Mouse (Mus musculus): ENCODE measurements at regions not wholly inside any gene's neighbourhood (a gene's known extent, or its start where the extent isn't known, plus 50 kb on each side); places are given as distances from the start of the nearest gene placed in this dataset.

GRCm38 (mm10) chr14:76324246-76324645, 90.5 kb upstream of the Tsc22d1 start:
- ATAC-seq (ENCODE audit: insufficient read depth), result no peak
- Histone ChIP-seq H3K36me3 (replicated peaks; ENCODE audit: control insufficient read depth, insufficient read depth, low read depth) (no peaks in the 10 kb centered on the region), H3K4me3 (ENCODE audit: insufficient read depth in 1 of 2, low read depth in 2 of 2, low read length in 2 of 2) (no peak overlapping the region), H3K9ac (replicated peaks) (no peak overlapping the region), H3K27me3 (ENCODE audit: control insufficient read depth, insufficient read depth, low read length) (no peaks in the 10 kb centered on the region), H3K4me2 (ENCODE audit: low read depth) (no peak overlapping the region), H3K4me1 (replicated peaks; ENCODE audit: control insufficient read depth in 2 of 2, insufficient read depth in 2 of 2, low read length in 1 of 2) (no peaks in the 10 kb centered on the region), H3K27ac (no peak overlapping the region), H3K9me3 (ENCODE audit: control insufficient read depth, low read length) (no peaks in the 10 kb centered on the region)
- WGBS (ENCODE audit: insufficient replicate concordance), result 59% methylated on average over 1 of the region's 1 CpGs
- DNase-seq (ENCODE audit: low read depth in 3 of 3, low spot score in 3 of 3), result no peak
- TF ChIP-seq EP300 (IDR thresholded peaks at IDR 0.05; ENCODE audit: low read depth), result no peak
- no peak for TF ChIP-seq CTCF (IDR thresholded peaks at IDR 0.05; ENCODE audit: low read depth)

DNA sequence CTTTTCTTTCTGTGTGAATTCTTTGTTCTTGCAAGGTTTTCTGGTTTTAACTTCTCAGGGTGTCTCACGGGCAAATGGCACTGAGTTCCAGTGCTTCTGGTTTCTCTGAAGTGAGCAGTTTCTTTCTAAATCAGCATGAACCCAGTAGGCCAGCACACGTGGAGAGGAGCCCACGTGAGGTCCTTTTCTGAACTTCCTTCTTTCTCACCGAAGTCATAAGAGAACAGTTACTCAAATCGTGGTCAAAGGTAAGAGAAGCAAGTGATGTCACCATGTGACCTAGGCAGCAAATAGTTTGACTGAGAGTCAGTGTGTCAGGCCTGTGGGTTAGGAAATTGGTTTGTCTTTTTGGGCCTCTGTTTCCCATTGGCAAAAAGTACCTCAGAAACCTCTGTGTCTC, 84.8 kb upstream of the Tsc22d1 start:
- WGBS (ENCODE audit: insufficient replicate concordance), result 25% methylated on average over 5 of the region's 5 CpGs
- Histone ChIP-seq H3K4me3 (ENCODE audit: insufficient read depth in 1 of 2, low read depth in 2 of 2, low read length in 2 of 2) (no peak overlapping the region), H3K36me3 (replicated peaks; ENCODE audit: control insufficient read depth, insufficient read depth, low read depth) (no peaks in the 10 kb centered on the region), H3K27ac (no peak overlapping the region), H3K9me3 (ENCODE audit: control insufficient read depth, low read length) (no peaks in the 10 kb centered on the region), H3K27me3 (ENCODE audit: control insufficient read depth, insufficient read depth, low read length) (no peaks in the 10 kb centered on the region), H3K4me2 (ENCODE audit: low read depth) (no peak overlapping the region), H3K9ac (replicated peaks) (no peak overlapping the region), H3K4me1 (replicated peaks; ENCODE audit: control insufficient read depth in 2 of 2, insufficient read depth in 2 of 2, low read length in 1 of 2) (no peaks in the 10 kb centered on the region)
- no peak for ATAC-seq (ENCODE audit: insufficient read depth)
- TF ChIP-seq CTCF (IDR thresholded peaks at IDR 0.05; ENCODE audit: low read depth) (no peak), EP300 (IDR thresholded peaks at IDR 0.05; ENCODE audit: low read depth) (no peak)
- peak in 1 of 3 experiments; percentile 2 for DNase-seq (ENCODE audit: low read depth in 3 of 3, low spot score in 3 of 3)

- Histone ChIP-seq H3K27ac (no peak overlapping the region), H3K27me3 (ENCODE audit: control insufficient read depth, insufficient read depth, low read length) (no peaks in the 10 kb centered on the region), H3K9me3 (ENCODE audit: control insufficient read depth, low read length) (no peaks in the 10 kb centered on the region), H3K9ac (replicated peaks) (no peak overlapping the region), H3K4me1 (replicated peaks; ENCODE audit: control insufficient read depth in 2 of 2, insufficient read depth in 2 of 2, low read length in 1 of 2) (no peaks in the 10 kb centered on the region), H3K4me3 (ENCODE audit: insufficient read depth in 1 of 2, low read depth in 2 of 2, low read length in 2 of 2) (no peak overlapping the region), H3K4me2 (ENCODE audit: low read depth) (no peak overlapping the region), H3K36me3 (replicated peaks; ENCODE audit: control insufficient read depth, insufficient read depth, low read depth) (no peaks in the 10 kb centered on the region)
- DNase-seq (ENCODE audit: low read depth in 3 of 3, low spot score in 3 of 3), result no peak
- 69% methylated on average over 11 of the region's 11 CpGs for WGBS (ENCODE audit: insufficient replicate concordance)
- no peak for TF ChIP-seq CTCF (IDR thresholded peaks at IDR 0.05; ENCODE audit: low read depth)
- TF ChIP-seq EP300 (IDR thresholded peaks at IDR 0.05; ENCODE audit: low read depth), result no peak
- no peak for ATAC-seq (ENCODE audit: insufficient read depth)
These were observed 83.0 kb upstream of the Tsc22d1 start for GRCm38 (mm10) chr14:76331497-76332335.

- no peak for DNase-seq (ENCODE audit: low read depth in 3 of 3, low spot score in 3 of 3)
- no peak overlapping the region for H3K4me2 ChIP-seq (ENCODE audit: low read depth)
- no peak for ATAC-seq (ENCODE audit: insufficient read depth)
- no peak overlapping the region for H3K27ac ChIP-seq
- TF ChIP-seq EP300 (IDR thresholded peaks at IDR 0.05; ENCODE audit: low read depth) (no peak), CTCF (IDR thresholded peaks at IDR 0.05; ENCODE audit: low read depth) (no peak)
- H3K9me3 ChIP-seq (ENCODE audit: control insufficient read depth, low read length), result no peaks in the 10 kb centered on the region
- H3K36me3 ChIP-seq (replicated peaks; ENCODE audit: control insufficient read depth, insufficient read depth, low read depth), result no peaks in the 10 kb centered on the region
- H3K4me1 ChIP-seq (replicated peaks; ENCODE audit: control insufficient read depth in 2 of 2, insufficient read depth in 2 of 2, low read length in 1 of 2), result no peaks in the 10 kb centered on the region
- 56% methylated on average over 10 of the region's 10 CpGs for WGBS (ENCODE audit: insufficient replicate concordance)
- H3K4me3 ChIP-seq (ENCODE audit: insufficient read depth in 1 of 2, low read depth in 2 of 2, low read length in 2 of 2), result no peak overlapping the region
- no peak overlapping the region for H3K9ac ChIP-seq (replicated peaks)
- no peaks in the 10 kb centered on the region for H3K27me3 ChIP-seq (ENCODE audit: control insufficient read depth, insufficient read depth, low read length)
These were observed 82.4 kb upstream of the Tsc22d1 start for GRCm38 (mm10) chr14:76332336-76332703.

- WGBS (ENCODE audit: insufficient replicate concordance), result 67% methylated on average over 7 of the region's 7 CpGs
- H3K4me3 ChIP-seq (ENCODE audit: insufficient read depth in 1 of 2, low read depth in 2 of 2, low read length in 2 of 2), result no peak overlapping the region
- no peaks in the 10 kb centered on the region for H3K4me1 ChIP-seq (replicated peaks; ENCODE audit: control insufficient read depth in 2 of 2, insufficient read depth in 2 of 2, low read length in 1 of 2)
- no peak overlapping the region for H3K9ac ChIP-seq (replicated peaks)
- no peak overlapping the region for H3K27ac ChIP-seq
- no peak overlapping the region for H3K4me2 ChIP-seq (ENCODE audit: low read depth)
- DNase-seq (ENCODE audit: low read depth in 3 of 3, low spot score in 3 of 3) (no peak), ATAC-seq (ENCODE audit: insufficient read depth) (no peak)
- no peaks in the 10 kb centered on the region for H3K36me3 ChIP-seq (replicated peaks; ENCODE audit: control insufficient read depth, insufficient read depth, low read depth)
- TF ChIP-seq EP300 (IDR thresholded peaks at IDR 0.05; ENCODE audit: low read depth) (no peak), CTCF (IDR thresholded peaks at IDR 0.05; ENCODE audit: low read depth) (no peak)
- no peaks in the 10 kb centered on the region for H3K9me3 ChIP-seq (ENCODE audit: control insufficient read depth, low read length)
- H3K27me3 ChIP-seq (ENCODE audit: control insufficient read depth, insufficient read depth, low read length), result no peaks in the 10 kb centered on the region
These were observed 74.0 kb upstream of the Tsc22d1 start for GRCm38 (mm10) chr14:76340789-76341188.

Measured in liver, embryonic 14.5 days (tissue).